Mouse (Mus musculus): ENCODE measurements around the gene Klhdc8b. TPM values are rescaled to one million over a fixed set of nuclear protein-coding genes. Genes with fewer than 3 reads are reported as not detected.

Gene Klhdc8b
- polyA plus RNA-seq, 1 experiment from 2014 or later = 24.2 TPM

- peak overlapping the region; percentile 92 for H3K4me2 ChIP-seq (replicated peaks; ENCODE audit: low read depth)
- no peaks in the 10 kb centered on the region; the same call in 1 of the 2 replicates for H3K36me3 ChIP-seq (ENCODE audit: control insufficient read depth, insufficient read depth)
- TF ChIP-seq CTCF (IDR thresholded peaks at IDR 0.05; ENCODE audit: low read depth) = no peak
- H3K27me3 ChIP-seq (replicated peaks; ENCODE audit: control insufficient read depth, insufficient read depth, low read length) = no peaks in the 10 kb centered on the region
- peak; percentile 37; the same call in 1 of the 2 replicates for ATAC-seq
- H3K9ac ChIP-seq (ENCODE audit: low read depth, low read length) = no peak overlapping the region
- no peak overlapping the region for H3K4me3 ChIP-seq (ENCODE audit: low read depth, low read length)
- H3K4me1 ChIP-seq (replicated peaks; ENCODE audit: control insufficient read depth, insufficient read depth, low read length) = peaks cover 16% of the 10 kb centered on the region; the same call in 1 of the 2 replicates
- 43% methylated on average over 21 of the region's 21 CpGs for WGBS
- no peaks in the 10 kb centered on the region for H3K9me3 ChIP-seq (ENCODE audit: control insufficient read depth)
- H3K27ac ChIP-seq (ENCODE audit: low read depth, low read length) = peak overlapping the region; percentile 15; the same call in 1 of the 2 replicates
Measured at GRCm38 (mm10) chr9:108450292-108451169, 10.8 kb downstream of the Klhdc8b start.

GRCm38 (mm10) chr9:108449860-108450259, 11.5 kb downstream of the Klhdc8b start:
- ATAC-seq = no peak
- H3K4me2 ChIP-seq (replicated peaks; ENCODE audit: low read depth) = no peak overlapping the region
- no peaks in the 10 kb centered on the region for H3K9me3 ChIP-seq (ENCODE audit: control insufficient read depth)
- H3K27ac ChIP-seq (ENCODE audit: low read depth, low read length) = no peak overlapping the region
- H3K4me3 ChIP-seq (ENCODE audit: low read depth, low read length) = no peak overlapping the region
- H3K4me1 ChIP-seq (replicated peaks; ENCODE audit: control insufficient read depth, insufficient read depth, low read length) = peaks cover 16% of the 10 kb centered on the region; the same call in 1 of the 2 replicates
- H3K9ac ChIP-seq (ENCODE audit: low read depth, low read length) = no peak overlapping the region
- no peak for TF ChIP-seq CTCF (IDR thresholded peaks at IDR 0.05; ENCODE audit: low read depth)
- H3K36me3 ChIP-seq (ENCODE audit: control insufficient read depth, insufficient read depth) = no peaks in the 10 kb centered on the region; the same call in 1 of the 2 replicates
- H3K27me3 ChIP-seq (replicated peaks; ENCODE audit: control insufficient read depth, insufficient read depth, low read length) = no peaks in the 10 kb centered on the region
- WGBS = 67% methylated on average over 4 of the region's 4 CpGs

GRCm38 (mm10) chr9:108445125-108445524, 16.3 kb downstream of the Klhdc8b start:
- H3K36me3 ChIP-seq (ENCODE audit: control insufficient read depth, insufficient read depth) = no peaks in the 10 kb centered on the region; the same call in 1 of the 2 replicates
- H3K4me2 ChIP-seq (replicated peaks; ENCODE audit: low read depth) = no peak overlapping the region
- no peaks in the 10 kb centered on the region for H3K4me1 ChIP-seq (replicated peaks; ENCODE audit: control insufficient read depth, insufficient read depth, low read length)
- ATAC-seq = no peak
- 69% methylated on average over 9 of the region's 9 CpGs for WGBS
- no peaks in the 10 kb centered on the region for H3K9me3 ChIP-seq (ENCODE audit: control insufficient read depth)
- TF ChIP-seq CTCF (IDR thresholded peaks at IDR 0.05; ENCODE audit: low read depth) = no peak
- no peaks in the 10 kb centered on the region for H3K27me3 ChIP-seq (replicated peaks; ENCODE audit: control insufficient read depth, insufficient read depth, low read length)
- no peak overlapping the region for H3K9ac ChIP-seq (ENCODE audit: low read depth, low read length)
- no peak overlapping the region for H3K27ac ChIP-seq (ENCODE audit: low read depth, low read length)
- H3K4me3 ChIP-seq (ENCODE audit: low read depth, low read length) = no peak overlapping the region

GRCm38 (mm10) chr9:108441236-108441919, 20.0 kb downstream of the Klhdc8b start:
- ATAC-seq = no peak
- H3K36me3 ChIP-seq (ENCODE audit: control insufficient read depth, insufficient read depth) = no peaks in the 10 kb centered on the region

GRCm38 (mm10) chr9:108440485-108440884, 20.9 kb downstream of the Klhdc8b start:
- Histone ChIP-seq H3K4me1 (replicated peaks; ENCODE audit: control insufficient read depth, insufficient read depth, low read length) (no peaks in the 10 kb centered on the region), H3K9ac (ENCODE audit: low read depth, low read length) (no peak overlapping the region), H3K4me2 (replicated peaks; ENCODE audit: low read depth) (no peak overlapping the region), H3K9me3 (ENCODE audit: control insufficient read depth) (no peaks in the 10 kb centered on the region), H3K4me3 (ENCODE audit: low read depth, low read length) (no peak overlapping the region), H3K27ac (ENCODE audit: low read depth, low read length) (no peak overlapping the region), H3K27me3 (replicated peaks; ENCODE audit: control insufficient read depth, insufficient read depth, low read length) (no peaks in the 10 kb centered on the region), H3K36me3 (ENCODE audit: control insufficient read depth, insufficient read depth) (no peaks in the 10 kb centered on the region)
- no peak for TF ChIP-seq CTCF (IDR thresholded peaks at IDR 0.05; ENCODE audit: low read depth)
- ATAC-seq = no peak
- WGBS = 74% methylated on average over 5 of the region's 5 CpGs

More at GRCm38 (mm10) chr9:108441236-108441919, 20.0 kb downstream of the Klhdc8b start:
- H3K4me3 ChIP-seq (ENCODE audit: low read depth, low read length) = no peak overlapping the region
- no peak overlapping the region for H3K27ac ChIP-seq (ENCODE audit: low read depth, low read length)
- 80% methylated on average over 11 of the region's 11 CpGs for WGBS
- H3K9ac ChIP-seq (ENCODE audit: low read depth, low read length) = no peak overlapping the region
- H3K4me1 ChIP-seq (replicated peaks; ENCODE audit: control insufficient read depth, insufficient read depth, low read length) = no peaks in the 10 kb centered on the region
- no peak overlapping the region for H3K4me2 ChIP-seq (replicated peaks; ENCODE audit: low read depth)
- H3K9me3 ChIP-seq (ENCODE audit: control insufficient read depth) = no peaks in the 10 kb centered on the region
- no peak for TF ChIP-seq CTCF (IDR thresholded peaks at IDR 0.05; ENCODE audit: low read depth)
- no peaks in the 10 kb centered on the region for H3K27me3 ChIP-seq (replicated peaks; ENCODE audit: control insufficient read depth, insufficient read depth, low read length)

- TF ChIP-seq CTCF (IDR thresholded peaks at IDR 0.05; ENCODE audit: low read depth) = no peak
- Histone ChIP-seq H3K36me3 (ENCODE audit: control insufficient read depth, insufficient read depth) (no peaks in the 10 kb centered on the region), H3K4me2 (replicated peaks; ENCODE audit: low read depth) (no peak overlapping the region), H3K27ac (ENCODE audit: low read depth, low read length) (no peak overlapping the region), H3K4me3 (ENCODE audit: low read depth, low read length) (no peak overlapping the region), H3K4me1 (replicated peaks; ENCODE audit: control insufficient read depth, insufficient read depth, low read length) (no peaks in the 10 kb centered on the region), H3K9me3 (ENCODE audit: control insufficient read depth) (no peaks in the 10 kb centered on the region), H3K27me3 (replicated peaks; ENCODE audit: control insufficient read depth, insufficient read depth, low read length) (no peaks in the 10 kb centered on the region), H3K9ac (ENCODE audit: low read depth, low read length) (no peak overlapping the region)
- WGBS = 76% methylated on average over 6 of the region's 6 CpGs
- no peak for ATAC-seq
Measured at GRCm38 (mm10) chr9:108439176-108439575, 22.2 kb downstream of the Klhdc8b start.

All from intestine, postnatal 0 days (tissue).